Mouse (Mus musculus) lung, postnatal 0 days (tissue): Measurements from ENCODE around the gene Zfp28. TPM values are rescaled to one million over a fixed set of nuclear protein-coding genes. Genes with fewer than 3 reads are reported as not detected.
A peak's percentile ranks its signal among the peaks of the same experiment; 100 is the strongest.
"Not testable (repeated sequence)": the region's sequence is repeated elsewhere in the genome, so short reads cannot be mapped to it uniquely, and the experiment has no call there.

Experiments used
- ATAC-seq: fragments of 200-750 bp; cut with Nextera tagmentation; 2 replicates; pipeline ENCODE4 v1.8.0; 2017; ENCODE audit warnings: moderate library complexity
- DNase-seq: peaks from one replicate; pipeline ENCODE4 v3.0.0-alpha.2; 2016; ENCODE audit warnings: low spot score
- H3K27ac ChIP-seq: fragments of 300-500 bp; sonication (generic); 2 replicates; pipeline ENCODE4 v1.5.1; 2014; ENCODE audit warnings: antibody characterized with exemption, mild to moderate bottlenecking, low read length, mixed read lengths
- H3K27me3 ChIP-seq: fragments of 300-500 bp; sonication (generic); replicated peaks from 2 replicates; pipeline ENCODE4 v1.6.1; 2014; ENCODE audit warnings: low read length, mixed read lengths; ENCODE audit not compliant: insufficient read depth
- H3K36me3 ChIP-seq: fragments of 300-500 bp; sonication (generic); 2 replicates; pipeline ENCODE4 v1.6.1; 2014; ENCODE audit warnings: low read length, mixed read lengths; ENCODE audit not compliant: insufficient read depth
- H3K4me1 ChIP-seq: fragments of 300-500 bp; sonication (generic); 2 replicates; pipeline ENCODE4 v1.6.1; 2014; ENCODE audit warnings: antibody characterized with exemption, low read depth, low read length, mixed read lengths; ENCODE audit not compliant: insufficient read depth
- H3K4me2 ChIP-seq: fragments of 300-500 bp; sonication (generic); replicated peaks from 2 replicates; pipeline ENCODE4 v1.6.1; 2014; ENCODE audit warnings: low read depth, mild to moderate bottlenecking, low read length, moderate library complexity, mixed read lengths
- H3K4me3 ChIP-seq: fragments of 300-500 bp; sonication (generic); 2 replicates; pipeline ENCODE4 v1.5.1; 2014; ENCODE audit warnings: low read depth, low read length
- H3K9ac ChIP-seq: fragments of 300-500 bp; sonication (generic); replicated peaks from 2 replicates; pipeline ENCODE4 v1.6.1; 2014; ENCODE audit warnings: low read depth, mild to moderate bottlenecking
- H3K9me3 ChIP-seq: fragments of 300-500 bp; sonication (generic); 2 replicates; pipeline ENCODE4 v1.6.1; 2016; ENCODE audit warnings: low read length, mixed read lengths
- CTCF ChIP-seq: IDR thresholded peaks from 2 replicates; pipeline ENCODE4 v1.5.1; 2016; ENCODE audit warnings: antibody characterized with exemption, mild to moderate bottlenecking
- EP300 ChIP-seq: IDR thresholded peaks from 2 replicates; pipeline ENCODE4 v1.6.1; 2016; ENCODE audit warnings: antibody characterized with exemption, mild to moderate bottlenecking, control low read depth
- WGBS: fragments of 180-500 bp; shearing (Covaris S2); extraction: QIAGEN DNeasy Blood & Tissue Kit; methylation state at CpG from one replicate; pipeline ENCODE4 v1.1.7; 2014; 5-methylcytosine and 5-hydroxymethylcytosine counted together
- polyA plus RNA-seq: library from polyadenylated mRNA; unstranded; fragments of >200 nt; fragmentation: Nextera tagmentation; extraction: Ambion mirVana; gene quantifications from 2 replicates; pipeline ENCODE4 v1.2.1, GENCODE M21; 2015

Gene Zfp28
- polyA plus RNA-seq, 1 experiment from 2014 or later = 5.0 TPM

DNA sequence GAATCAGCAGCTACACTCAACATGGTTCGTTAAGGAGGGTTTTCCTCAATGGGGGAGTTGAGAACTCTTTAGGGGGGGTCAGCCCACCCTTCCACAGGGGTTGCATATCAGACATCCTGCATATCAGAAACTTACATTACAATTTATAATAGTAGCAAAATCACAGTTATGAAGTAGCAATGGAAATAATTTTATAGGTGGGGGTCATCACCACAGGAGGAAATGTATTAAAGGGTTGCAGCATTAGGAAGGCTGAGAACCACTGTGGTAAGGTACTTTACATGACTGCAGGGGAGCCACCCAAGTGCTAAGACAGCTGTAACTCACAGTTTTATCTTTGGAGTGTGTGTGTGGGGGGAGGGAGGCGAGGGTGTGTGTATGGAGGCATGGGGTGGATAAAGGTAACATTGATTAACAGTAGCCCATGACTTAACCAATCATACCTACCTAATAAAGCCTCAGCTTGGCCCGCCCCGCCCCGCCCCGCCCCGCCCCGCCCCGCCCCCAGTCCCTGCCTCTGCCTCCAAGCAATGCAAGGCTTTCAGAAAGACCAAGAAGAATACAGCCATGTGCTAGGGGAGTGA is 22.5 kb upstream of the Zfp28 start:
- Histone ChIP-seq H3K9me3 (no peaks in the 10 kb centered on the region), H3K4me1 (peaks cover 7% of the 10 kb centered on the region; the same call in 1 of the 2 replicates), H3K36me3 (no peaks in the 10 kb centered on the region), H3K4me3 (no peak overlapping the region), H3K4me2 (no peak overlapping the region), H3K27ac (no peak overlapping the region), H3K27me3 (no peaks in the 10 kb centered on the region), H3K9ac (no peak overlapping the region)
- TF ChIP-seq EP300 = no peak
- TF ChIP-seq CTCF = no peak
- ATAC-seq = no peak
- DNase-seq = no peak
- 20% methylated on average over 9 of the region's 9 CpGs for whole genome bisulfite sequencing

DNA sequence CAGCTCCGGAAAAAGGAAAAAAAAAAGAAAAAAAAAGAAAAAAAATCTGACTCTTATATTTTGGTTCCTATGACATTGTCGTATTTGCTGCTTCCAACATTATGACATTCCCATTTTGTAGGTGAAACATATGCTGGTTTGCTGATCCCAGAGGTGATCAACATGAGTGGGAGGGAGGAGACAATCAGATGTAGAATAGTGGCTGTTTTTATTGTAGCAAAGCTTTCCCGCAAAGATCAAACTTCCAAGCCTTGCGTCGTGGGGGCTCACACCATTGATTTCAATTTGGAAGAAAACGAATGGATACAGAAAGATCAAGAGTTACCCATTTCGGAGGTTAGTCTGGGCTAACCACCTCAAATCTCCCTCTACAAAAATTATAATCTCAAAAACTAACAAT is 21.3 kb upstream of the Zfp28 start:
- Histone ChIP-seq H3K4me2 (peak overlapping the region; percentile 58), H3K9me3 (no peaks in the 10 kb centered on the region), H3K36me3 (no peaks in the 10 kb centered on the region), H3K27ac (peak overlapping the region; percentile 72), H3K27me3 (no peaks in the 10 kb centered on the region), H3K4me3 (peak overlapping the region; percentile 50), H3K9ac (peak overlapping the region; percentile 41; the same call in 1 of the 2 replicates), H3K4me1 (peaks cover 7% of the 10 kb centered on the region; the same call in 1 of the 2 replicates)
- ATAC-seq = no peak
- 19% methylated on average over 7 of the region's 7 CpGs for WGBS
- DNase-seq = no peak
- TF ChIP-seq CTCF (no peak), EP300 (no peak)

DNA sequence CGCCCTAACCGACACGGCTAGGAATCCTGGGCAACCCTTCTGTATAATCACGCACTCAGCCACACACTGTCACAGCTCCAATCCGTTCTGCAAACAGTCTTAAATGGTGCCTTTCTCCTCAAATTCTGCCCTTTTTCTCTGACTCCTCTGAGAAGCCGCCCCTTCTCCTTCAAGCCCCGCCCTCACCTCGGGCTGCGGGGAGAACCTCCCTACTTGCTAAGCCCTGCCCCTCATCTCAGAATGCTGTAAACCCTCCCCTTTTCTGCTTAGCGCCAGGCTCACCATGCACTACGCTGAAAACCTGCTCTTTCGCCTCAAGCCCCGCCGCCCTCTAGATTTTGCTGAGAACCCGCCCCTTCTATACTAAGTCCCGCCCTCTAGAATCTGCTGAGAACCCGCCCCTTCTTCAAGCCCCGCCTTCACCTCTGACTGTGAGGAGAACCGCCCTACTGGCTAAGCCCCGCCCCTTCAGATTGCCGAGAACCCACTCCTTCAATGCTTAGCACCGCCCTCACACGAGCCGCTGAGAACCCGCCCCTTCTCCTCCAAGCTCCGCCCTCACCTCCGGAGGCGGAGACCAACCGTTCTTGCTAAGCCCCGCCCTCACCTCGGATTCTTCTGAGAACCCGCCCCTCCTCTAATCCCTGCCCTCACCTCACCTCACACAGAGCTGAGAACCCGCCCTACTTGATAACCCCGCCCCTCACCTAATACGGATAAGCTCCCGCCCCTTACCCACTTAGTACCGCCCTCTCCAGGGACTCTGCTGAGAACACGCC is 20.6 kb upstream of the Zfp28 start:
- no peaks in the 10 kb centered on the region for H3K9me3 ChIP-seq
- ATAC-seq (peak; percentile 94), DNase-seq (peak; percentile 100)
- no peaks in the 10 kb centered on the region for H3K27me3 ChIP-seq
- peaks cover 7% of the 10 kb centered on the region; the same call in 1 of the 2 replicates for H3K4me1 ChIP-seq
- peak overlapping the region; percentile 72 for H3K27ac ChIP-seq
- H3K9ac ChIP-seq = peak overlapping the region; percentile 41; the same call in 1 of the 2 replicates
- H3K4me2 ChIP-seq = peak overlapping the region; percentile 71
- WGBS = under 1% methylated on average over 37 of the region's 38 CpGs
- no peaks in the 10 kb centered on the region for H3K36me3 ChIP-seq
- TF ChIP-seq CTCF (no peak), EP300 (0 out of 2 replicates have a peak, but pooled peaks have one; percentile 13)
- H3K4me3 ChIP-seq = peak overlapping the region; percentile 50

DNA sequence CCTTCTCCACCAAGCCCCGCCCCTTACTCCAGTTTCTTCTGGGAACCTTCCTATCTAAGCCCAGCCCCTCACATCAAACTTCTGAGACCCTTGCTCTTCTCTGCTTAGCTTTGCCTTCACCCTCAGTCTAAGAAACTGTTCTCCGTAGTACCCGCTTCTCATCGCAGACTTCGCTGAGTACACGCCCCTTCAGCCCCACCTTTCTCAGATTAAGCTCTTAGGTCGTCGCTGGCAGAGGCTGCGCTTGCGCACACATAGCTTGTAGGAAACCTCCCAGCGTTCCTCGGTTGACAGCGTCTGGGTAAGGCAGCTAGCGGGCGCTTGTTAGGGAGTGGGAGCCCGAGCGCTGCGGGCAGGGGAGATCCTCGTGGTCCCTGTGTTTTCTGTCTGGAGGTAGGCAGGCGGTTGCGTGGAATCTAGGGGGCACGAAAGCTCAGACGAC is 20.0 kb upstream of the Zfp28 start, which contains the start of gene Zfp78:
Gene Zfp78 (plus strand): TSS at position 234 of the 442 bp plus-strand sequence.
- peak within 1 kb of the TSS; percentile 50 for H3K9ac ChIP-seq
- peak within 1 kb of the TSS; percentile 71 for H3K4me2 ChIP-seq
- H3K4me3 ChIP-seq = peak within 1 kb of the TSS; percentile 50
- peak; percentile 79 for ATAC-seq
- peak; percentile 97 for DNase-seq
- H3K9me3 ChIP-seq = no peaks in the 10 kb centered on the region
- under 1% methylated on average over 23 of the region's 23 CpGs for WGBS
- no peaks in the 10 kb centered on the region for H3K27me3 ChIP-seq
- peak within 1 kb of the TSS; percentile 72 for H3K27ac ChIP-seq
- H3K36me3 ChIP-seq = no peaks in the 10 kb centered on the region
- peaks cover 7% of the 10 kb centered on the region; the same call in 1 of the 2 replicates for H3K4me1 ChIP-seq
- TF ChIP-seq CTCF (peak; percentile 50), EP300 (no peak)

- Histone ChIP-seq H3K4me3 (no peak overlapping the region), H3K36me3 (no peaks in the 10 kb centered on the region), H3K9me3 (no peaks in the 10 kb centered on the region), H3K27ac (no peak overlapping the region), H3K9ac (no peak overlapping the region), H3K4me1 (peaks cover 7% of the 10 kb centered on the region; the same call in 1 of the 2 replicates), H3K27me3 (no peaks in the 10 kb centered on the region), H3K4me2 (no peak overlapping the region)
- no peak for ATAC-seq
- DNase-seq = peak; percentile 24
- TF ChIP-seq EP300 = no peak
- TF ChIP-seq CTCF = no peak
- 61% methylated on average over 1 of the region's 1 CpGs for WGBS
These were observed 18.3 kb upstream of the Zfp28 start for GRCm38 (mm10) chr7:6364761-6365160.

- Histone ChIP-seq H3K36me3 (no peaks in the 10 kb centered on the region), H3K27ac (no peak overlapping the region), H3K9ac (no peak overlapping the region), H3K9me3 (no peaks in the 10 kb centered on the region), H3K4me3 (no peak overlapping the region), H3K27me3 (no peaks in the 10 kb centered on the region), H3K4me1 (peaks cover 5% of the 10 kb centered on the region; the same call in 1 of the 2 replicates), H3K4me2 (no peak overlapping the region)
- 91% methylated on average over 5 of the region's 5 CpGs for WGBS
- TF ChIP-seq CTCF (no peak), EP300 (no peak)
- ATAC-seq (no peak), DNase-seq (no peak)
These were observed 15.9 kb upstream of the Zfp28 start for GRCm38 (mm10) chr7:6367185-6367584.

GRCm38 (mm10) chr7:6368146-6368545 is 14.9 kb upstream of the Zfp28 start:
- H3K27me3 ChIP-seq, H3K27ac ChIP-seq, H3K9ac ChIP-seq, H3K4me3 ChIP-seq, H3K4me1 ChIP-seq, ATAC-seq, H3K36me3 ChIP-seq, H3K9me3 ChIP-seq, H3K4me2 ChIP-seq, DNase-seq: not testable (repeated sequence)
- WGBS = 73% methylated on average over 5 of the region's 5 CpGs
